Mouse (Mus musculus) liver, postnatal 0 days (tissue): ENCODE results near the gene Foxd1. TPM values are rescaled to one million over a fixed set of nuclear protein-coding genes. Genes with fewer than 3 reads are reported as not detected.

ENCODE experiments used
- ATAC-seq: fragments of 200-750 bp; cut with Nextera tagmentation; 2 replicates; pipeline ENCODE4 v1.8.0; 2017; ENCODE audit warnings: mild to moderate bottlenecking, moderate library complexity
- DNase-seq: peaks from one replicate; pipeline ENCODE4 v3.0.0-alpha.2; 2016
- H3K27ac ChIP-seq: fragments of 300-500 bp; sonication (generic); 2 replicates; pipeline ENCODE4 v1.5.1; 2014; ENCODE audit warnings: antibody characterized with exemption, moderate library complexity, mild to moderate bottlenecking, low read depth
- H3K27me3 ChIP-seq: fragments of 300-500 bp; sonication (generic); 2 replicates; pipeline ENCODE4 v1.6.1; 2014; ENCODE audit warnings: low read length, control low read depth, mixed read lengths; ENCODE audit not compliant: insufficient read depth
- H3K36me3 ChIP-seq: fragments of 300-500 bp; sonication (generic); replicated peaks from 2 replicates; pipeline ENCODE4 v1.6.1; 2014; ENCODE audit warnings: mild to moderate bottlenecking, control low read depth, low read length, moderate library complexity, mixed read lengths; ENCODE audit not compliant: insufficient read depth
- H3K4me1 ChIP-seq: fragments of 300-500 bp; sonication (generic); 2 replicates; pipeline ENCODE4 v1.6.1; 2014; ENCODE audit warnings: antibody characterized with exemption, mild to moderate bottlenecking, control low read depth; ENCODE audit not compliant: insufficient read depth
- H3K4me2 ChIP-seq: fragments of 300-500 bp; sonication (generic); 2 replicates; pipeline ENCODE4 v1.6.1; 2014; ENCODE audit warnings: low read depth, mild to moderate bottlenecking, low read length, moderate library complexity, mixed read lengths
- H3K4me3 ChIP-seq: fragments of 300-500 bp; sonication (generic); 2 replicates; pipeline ENCODE4 v1.5.1; 2014; ENCODE audit warnings: low read depth, low read length
- H3K9ac ChIP-seq: fragments of 300-500 bp; sonication (generic); replicated peaks from 2 replicates; pipeline ENCODE4 v1.6.1; 2014; ENCODE audit warnings: mild to moderate bottlenecking, moderate library complexity
- H3K9me3 ChIP-seq: fragments of 300-500 bp; sonication (generic); 2 replicates; pipeline ENCODE4 v1.6.1; 2016; ENCODE audit warnings: mild to moderate bottlenecking, control low read depth, low read length, mixed read lengths
- CTCF ChIP-seq: sonication (generic); IDR thresholded peaks from 2 replicates; pipeline ENCODE4 v1.5.1; 2016; ENCODE audit warnings: antibody characterized with exemption, low read depth
- EP300 ChIP-seq: IDR thresholded peaks from 2 replicates; pipeline ENCODE4 v1.6.1; 2016; ENCODE audit warnings: antibody characterized with exemption, low read depth, mild to moderate bottlenecking
- WGBS: fragments of 180-500 bp; shearing (Covaris S2); extraction: QIAGEN DNeasy Blood & Tissue Kit; methylation state at CpG from one replicate; pipeline ENCODE4 v1.1.7; 2014; ENCODE audit not compliant: insufficient replicate concordance; 5-methylcytosine and 5-hydroxymethylcytosine counted together
- polyA plus RNA-seq: library from polyadenylated mRNA; unstranded; fragments of >200 nt; fragmentation: Nextera tagmentation; extraction: Ambion mirVana; gene quantifications from 2 replicates; pipeline ENCODE4 v1.2.1, GENCODE M21; 2015

The Foxd1 gene
- polyA plus RNA-seq, 1 experiment from 2014 or later = not detected

GRCm38 (mm10) chr13:98365081-98365480 lies 11.0 kb downstream of the Foxd1 start:
- ATAC-seq = no peak
- H3K9me3 ChIP-seq = no peaks in the 10 kb centered on the region
- no peak overlapping the region for H3K4me2 ChIP-seq
- no peaks in the 10 kb centered on the region for H3K4me1 ChIP-seq
- no peak for DNase-seq
- peaks cover 89% of the 10 kb centered on the region for H3K27me3 ChIP-seq
- no peak overlapping the region for H3K4me3 ChIP-seq
- TF ChIP-seq EP300 = no peak
- no peak for TF ChIP-seq CTCF
- no peak overlapping the region for H3K9ac ChIP-seq
- no peaks in the 10 kb centered on the region for H3K36me3 ChIP-seq
- H3K27ac ChIP-seq = no peak overlapping the region
- WGBS = 3% methylated on average over 8 of the region's 8 CpGs

DNA sequence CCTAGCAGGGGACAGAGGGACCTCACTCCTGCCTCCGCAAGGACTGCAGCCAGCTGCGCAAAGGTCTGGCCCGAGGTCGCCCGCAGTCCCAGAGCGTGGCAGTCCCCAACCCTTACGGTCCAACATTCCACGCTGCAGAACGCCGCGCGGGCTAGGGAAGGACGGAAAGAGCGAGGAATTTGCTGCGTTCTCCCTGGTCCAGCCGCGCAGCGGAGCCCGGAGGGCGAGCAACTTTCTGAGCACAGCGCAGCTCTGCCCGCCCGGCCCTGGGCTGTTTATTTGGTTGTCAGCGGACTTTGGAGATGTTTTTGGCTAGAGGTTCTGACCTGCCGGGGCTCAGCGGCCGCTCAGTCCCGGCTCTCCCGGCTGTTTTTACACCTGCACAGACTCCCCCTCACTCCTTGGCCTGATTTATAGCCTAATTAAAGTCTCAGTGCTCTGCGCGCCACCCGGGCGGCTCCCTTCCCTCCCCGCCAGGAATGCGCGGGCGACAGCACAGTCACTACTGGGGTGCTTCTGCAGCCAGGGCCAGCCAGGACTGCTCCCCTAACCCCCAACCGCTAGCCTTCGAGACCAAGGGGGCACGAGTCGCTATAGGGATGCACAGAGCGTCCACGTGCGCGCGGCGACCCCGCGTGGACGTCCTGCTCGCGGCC lies 11.9 kb downstream of the Foxd1 start:
- H3K27me3 ChIP-seq = peaks cover 81% of the 10 kb centered on the region
- DNase-seq (no peak), ATAC-seq (no peak)
- TF ChIP-seq CTCF = no peak
- TF ChIP-seq EP300 = no peak
- H3K9me3 ChIP-seq = no peaks in the 10 kb centered on the region
- no peak overlapping the region for H3K4me3 ChIP-seq
- under 1% methylated on average over 52 of the region's 52 CpGs for WGBS
- no peak overlapping the region for H3K9ac ChIP-seq
- no peak overlapping the region for H3K27ac ChIP-seq
- no peaks in the 10 kb centered on the region for H3K36me3 ChIP-seq
- no peak overlapping the region for H3K4me2 ChIP-seq
- no peaks in the 10 kb centered on the region for H3K4me1 ChIP-seq

DNA sequence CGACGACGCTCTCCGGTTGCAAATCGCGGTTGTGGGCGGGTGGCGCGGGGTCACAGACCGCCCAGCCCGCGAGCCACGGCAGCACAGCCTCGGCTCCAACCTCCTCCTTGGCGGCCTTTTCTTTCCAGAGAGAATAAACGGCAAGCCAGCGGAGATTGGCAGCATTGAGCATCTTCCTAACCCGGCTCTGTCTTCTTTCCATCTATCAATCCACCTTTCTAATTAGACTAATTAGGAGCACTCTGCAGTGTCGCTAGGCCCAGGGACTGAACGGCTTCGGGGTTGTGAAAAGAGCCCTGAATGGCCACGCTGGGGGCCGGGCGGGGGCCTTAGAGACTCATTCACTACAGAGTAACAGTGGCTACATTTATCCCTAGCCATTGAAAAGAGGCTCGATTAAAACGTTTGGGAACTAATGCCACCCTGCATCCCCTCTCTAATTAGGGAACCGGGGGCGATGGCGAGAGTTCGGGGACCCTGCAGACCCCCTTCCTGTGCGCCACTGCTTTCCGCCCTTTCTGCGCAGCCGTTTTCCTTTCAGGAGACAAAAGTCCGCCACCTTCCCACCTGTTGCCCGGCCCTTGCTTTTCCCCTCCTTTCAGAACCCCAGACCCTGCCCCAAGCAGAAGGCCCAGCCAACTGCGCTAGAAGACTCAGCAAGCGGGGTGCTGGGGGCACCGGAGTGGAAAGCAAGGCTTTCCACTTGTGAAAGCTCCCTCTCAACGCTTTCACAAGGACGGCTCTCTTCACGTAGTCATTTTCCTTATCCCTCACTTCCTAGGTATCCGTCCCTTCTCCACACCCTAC lies 12.6 kb downstream of the Foxd1 start:
- no peaks in the 10 kb centered on the region for H3K9me3 ChIP-seq
- H3K4me1 ChIP-seq = no peaks in the 10 kb centered on the region
- TF ChIP-seq EP300 (no peak), CTCF (no peak)
- H3K9ac ChIP-seq = no peak overlapping the region
- no peaks in the 10 kb centered on the region for H3K36me3 ChIP-seq
- H3K4me3 ChIP-seq = no peak overlapping the region
- H3K27me3 ChIP-seq = peaks cover 77% of the 10 kb centered on the region
- DNase-seq = no peak
- no peak for ATAC-seq
- H3K4me2 ChIP-seq = no peak overlapping the region
- WGBS = 4% methylated on average over 43 of the region's 43 CpGs
- no peak overlapping the region for H3K27ac ChIP-seq

DNA sequence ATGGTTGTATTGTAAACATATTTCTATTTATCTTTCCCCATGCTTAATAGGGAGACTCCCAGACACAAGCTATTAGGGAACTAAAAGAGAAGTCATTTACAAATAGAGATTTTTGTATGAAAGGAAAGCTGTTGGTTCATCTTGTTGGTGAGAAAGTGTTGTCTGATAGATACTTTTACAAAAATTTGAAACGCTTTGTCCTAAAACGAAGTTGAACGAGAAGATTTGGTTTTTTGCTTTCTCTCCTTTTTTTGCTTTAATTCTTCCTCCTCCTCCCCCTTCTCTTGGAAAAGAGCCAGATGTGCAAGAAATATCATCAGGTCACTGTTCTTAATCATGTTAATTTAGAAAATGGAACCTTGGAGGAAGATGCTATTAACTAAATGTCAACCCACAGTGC lies 13.6 kb downstream of the Foxd1 start:
- TF ChIP-seq EP300 (no peak), CTCF (no peak)
- H3K4me2 ChIP-seq = no peak overlapping the region
- H3K36me3 ChIP-seq = no peaks in the 10 kb centered on the region
- no peak overlapping the region for H3K27ac ChIP-seq
- DNase-seq (no peak), ATAC-seq (no peak)
- no peak overlapping the region for H3K4me3 ChIP-seq
- peaks cover 70% of the 10 kb centered on the region for H3K27me3 ChIP-seq
- H3K9ac ChIP-seq = no peak overlapping the region
- H3K9me3 ChIP-seq = no peaks in the 10 kb centered on the region
- 11% methylated on average over 3 of the region's 3 CpGs for WGBS
- no peaks in the 10 kb centered on the region for H3K4me1 ChIP-seq

DNA sequence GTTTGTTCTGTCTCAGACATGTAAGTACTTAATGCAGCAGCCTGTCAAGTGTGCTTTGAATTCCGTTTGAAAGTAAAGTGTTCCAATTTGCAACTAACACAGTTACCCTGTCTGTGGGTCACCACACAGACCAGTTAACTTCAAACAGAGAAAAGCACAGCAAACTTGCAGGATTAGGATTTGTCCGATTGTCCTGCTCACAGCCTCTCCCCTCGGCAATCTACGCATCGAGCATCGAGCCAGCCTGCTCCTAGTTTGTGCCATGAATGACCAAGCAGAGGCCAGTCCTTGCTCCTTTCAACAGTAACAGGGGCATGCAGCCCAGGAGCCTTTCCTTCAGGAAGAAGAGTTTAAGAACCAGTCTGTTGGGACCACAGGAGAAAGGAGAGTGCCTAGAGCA lies 15.0 kb downstream of the Foxd1 start:
- no peak overlapping the region for H3K9ac ChIP-seq
- DNase-seq (no peak), ATAC-seq (no peak)
- 19% methylated on average over 6 of the region's 6 CpGs for WGBS
- no peak overlapping the region for H3K4me3 ChIP-seq
- no peak overlapping the region for H3K27ac ChIP-seq
- no peaks in the 10 kb centered on the region for H3K36me3 ChIP-seq
- H3K27me3 ChIP-seq = peaks cover 59% of the 10 kb centered on the region
- H3K4me2 ChIP-seq = no peak overlapping the region
- no peak for TF ChIP-seq EP300
- no peak for TF ChIP-seq CTCF
- H3K4me1 ChIP-seq = no peaks in the 10 kb centered on the region
- H3K9me3 ChIP-seq = no peaks in the 10 kb centered on the region

- no peak overlapping the region for H3K4me2 ChIP-seq
- H3K4me3 ChIP-seq = no peak overlapping the region
- no peak for ATAC-seq
- H3K9ac ChIP-seq = no peak overlapping the region
- H3K27ac ChIP-seq = no peak overlapping the region
- 66% methylated on average over 8 of the region's 8 CpGs for WGBS
- no peaks in the 10 kb centered on the region for H3K9me3 ChIP-seq
- no peaks in the 10 kb centered on the region for H3K36me3 ChIP-seq
- H3K27me3 ChIP-seq = peaks cover 8% of the 10 kb centered on the region
- TF ChIP-seq CTCF (no peak), EP300 (no peak)
- H3K4me1 ChIP-seq = no peaks in the 10 kb centered on the region
- DNase-seq = no peak
Observed at GRCm38 (mm10) chr13:98374560-98374959, 20.5 kb downstream of the Foxd1 start.
